Mouse (Mus musculus) forebrain, embryonic 12.5 days (tissue): Measurements from ENCODE around the gene Gmpr. TPM values are rescaled to one million over a fixed set of nuclear protein-coding genes. Genes with fewer than 3 reads are reported as not detected.

Source experiments
- ATAC-seq: fragments of 200-750 bp; cut with Nextera tagmentation; 2 replicates; pipeline ENCODE4 v1.8.0; 2017; ENCODE audit warnings: moderate TSS enrichment; ENCODE audit not compliant: low FRiP score
- H3K27ac ChIP-seq: fragments of 300-500 bp; sonication (generic); 2 replicates; pipeline ENCODE4 v1.5.1; 2016; ENCODE audit warnings: mild to moderate bottlenecking
- H3K27me3 ChIP-seq: fragments of 300-500 bp; sonication (generic); 2 replicates; pipeline ENCODE4 v1.6.1; 2016; ENCODE audit warnings: mild to moderate bottlenecking
- H3K36me3 ChIP-seq: fragments of 300-500 bp; sonication (generic); replicated peaks from 2 replicates; pipeline ENCODE4 v1.6.1; 2016; ENCODE audit warnings: mild to moderate bottlenecking
- H3K4me1 ChIP-seq: fragments of 300-500 bp; sonication (generic); 2 replicates; pipeline ENCODE4 v1.6.1; 2016
- H3K4me2 ChIP-seq: fragments of 300-500 bp; sonication (generic); 2 replicates; pipeline ENCODE4 v1.6.1; 2016; ENCODE audit warnings: mild to moderate bottlenecking, moderate library complexity
- H3K4me3 ChIP-seq: fragments of 300-500 bp; sonication (generic); replicated peaks from 2 replicates; pipeline ENCODE4 v1.5.1; 2016; ENCODE audit warnings: mild to moderate bottlenecking
- H3K9ac ChIP-seq: fragments of 300-500 bp; sonication (generic); 2 replicates; pipeline ENCODE4 v1.6.1; 2016; ENCODE audit warnings: mild to moderate bottlenecking
- H3K9me3 ChIP-seq: fragments of 300-500 bp; sonication (generic); 2 replicates; pipeline ENCODE4 v1.6.1; 2016
- WGBS: fragments of 180-500 bp; shearing (Covaris S2); methylation state at CpG from one replicate; pipeline ENCODE4 v1.1.7; 2016; 5-methylcytosine and 5-hydroxymethylcytosine counted together
- polyA plus RNA-seq: library from polyadenylated mRNA; unstranded; fragments of >200 nt; fragmentation: Nextera tagmentation; extraction: Ambion mirVana; gene quantifications from 2 replicates; pipeline ENCODE4 v1.2.1, GENCODE M21; 2016

Gene Gmpr
- polyA plus RNA-seq, 1 experiment from 2014 or later: 14.4 TPM

DNA sequence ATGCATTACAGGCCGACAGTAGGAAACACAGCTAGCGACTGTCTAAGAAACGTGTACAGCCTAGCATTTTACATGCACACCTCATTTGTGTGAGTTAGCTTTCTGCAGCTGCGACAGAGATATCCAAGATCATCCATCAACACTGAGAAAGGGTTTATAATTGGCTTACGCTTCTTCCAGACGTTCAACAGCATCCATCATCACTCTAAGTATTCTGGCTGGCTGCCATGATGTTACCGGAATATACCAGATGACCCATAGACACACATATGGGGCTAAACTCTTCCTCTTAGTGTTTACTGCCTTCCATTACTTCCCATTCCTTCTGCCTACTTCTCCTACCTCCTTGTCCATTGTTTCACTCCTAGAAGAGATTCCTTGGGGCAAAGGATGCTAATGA lies 88.2 kb downstream of the Gmpr start:
- Histone ChIP-seq H3K9ac (no peak overlapping the region), H3K4me3 (no peak overlapping the region), H3K27me3 (no peaks in the 10 kb centered on the region), H3K9me3 (no peaks in the 10 kb centered on the region), H3K36me3 (no peaks in the 10 kb centered on the region), H3K4me1 (peaks cover 8% of the 10 kb centered on the region; the same call in 1 of the 2 replicates), H3K27ac (no peak overlapping the region), H3K4me2 (no peak overlapping the region)
- 85% methylated on average over 7 of the region's 7 CpGs for WGBS
- no peak for ATAC-seq

GRCm38 (mm10) chr13:45599831-45600230 lies 92.6 kb downstream of the Gmpr start:
- H3K4me3 ChIP-seq: no peak overlapping the region
- H3K36me3 ChIP-seq: no peaks in the 10 kb centered on the region
- WGBS: 39% methylated on average over 2 of the region's 2 CpGs
- H3K9ac ChIP-seq: no peak overlapping the region
- H3K9me3 ChIP-seq: no peaks in the 10 kb centered on the region
- 0 out of 2 replicates have a peak overlapping the region, but pooled peaks have one; percentile 1 for H3K27ac ChIP-seq
- H3K27me3 ChIP-seq: no peaks in the 10 kb centered on the region
- no peak overlapping the region for H3K4me2 ChIP-seq
- ATAC-seq: no peak
- peaks cover 11% of the 10 kb centered on the region; the same call in 1 of the 2 replicates for H3K4me1 ChIP-seq

GRCm38 (mm10) chr13:45600443-45600842 lies 93.2 kb downstream of the Gmpr start:
- H3K27me3 ChIP-seq: no peaks in the 10 kb centered on the region
- H3K4me2 ChIP-seq: 0 out of 2 replicates have a peak overlapping the region, but pooled peaks have one; percentile 3
- H3K4me1 ChIP-seq: peaks cover 11% of the 10 kb centered on the region; the same call in 1 of the 2 replicates
- no peak overlapping the region for H3K4me3 ChIP-seq
- 0 out of 2 replicates have a peak overlapping the region, but pooled peaks have one; percentile 27 for H3K27ac ChIP-seq
- H3K9me3 ChIP-seq: no peaks in the 10 kb centered on the region
- WGBS: 34% methylated on average over 6 of the region's 6 CpGs
- H3K9ac ChIP-seq: no peak overlapping the region
- H3K36me3 ChIP-seq: no peaks in the 10 kb centered on the region
- peak; percentile 71; the same call in 1 of the 2 replicates for ATAC-seq

Other genes with a start within 250 kb of the Gmpr start
- 5.3 and 6.8 TPM in 2 replicates for gene Mylip, start 117.7 kb upstream of the Gmpr start, polyA plus RNA-seq